Mouse (Mus musculus) heart, adult 11 months (tissue): ENCODE results near the gene Rdh19.
"Not testable (repeated sequence)": the region's sequence is repeated elsewhere in the genome, so short reads cannot be mapped to it uniquely, and the experiment has no call there.

Experiments
- DNase-seq: peaks from one replicate; pipeline ENCODE4 v3.0.0; 2022

Rdh19 gene

DNA sequence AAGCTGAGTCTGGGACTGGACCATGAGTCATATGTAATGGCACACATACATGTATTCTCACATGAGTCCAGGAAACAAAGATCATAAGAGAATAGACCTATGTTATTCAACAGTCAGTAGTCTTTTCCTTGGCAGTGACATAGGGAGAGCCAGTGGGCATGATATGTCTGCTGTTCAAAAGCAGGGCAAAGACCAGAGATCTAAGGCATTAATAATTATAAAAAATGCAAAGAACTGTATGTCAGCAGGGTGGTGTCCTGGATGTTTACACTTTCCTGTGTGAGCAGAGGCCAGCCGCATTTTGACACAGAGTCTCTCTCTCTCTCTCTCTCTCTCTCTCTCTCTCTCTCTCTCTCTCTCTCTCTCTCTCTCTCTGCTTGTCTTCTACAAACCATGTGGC, at the start of gene Rdh19:
Rdh19 (plus strand) TSS at position 301 of the 400 bp plus-strand sequence.
- no peak for DNase-seq

- peak; percentile 90 for DNase-seq
Measured at GRCm38 (mm10) chr10:127800891-127801290, 48.8 kb upstream of the Rdh19 start, which contains the start of gene Rdh16. TSS of gene Rdh16 (plus strand) at chr10:127801152.

- DNase-seq: peak; percentile 62
Measured at GRCm38 (mm10) chr10:127801612-127802011, 48.1 kb upstream of the Rdh19 start.

DNA sequence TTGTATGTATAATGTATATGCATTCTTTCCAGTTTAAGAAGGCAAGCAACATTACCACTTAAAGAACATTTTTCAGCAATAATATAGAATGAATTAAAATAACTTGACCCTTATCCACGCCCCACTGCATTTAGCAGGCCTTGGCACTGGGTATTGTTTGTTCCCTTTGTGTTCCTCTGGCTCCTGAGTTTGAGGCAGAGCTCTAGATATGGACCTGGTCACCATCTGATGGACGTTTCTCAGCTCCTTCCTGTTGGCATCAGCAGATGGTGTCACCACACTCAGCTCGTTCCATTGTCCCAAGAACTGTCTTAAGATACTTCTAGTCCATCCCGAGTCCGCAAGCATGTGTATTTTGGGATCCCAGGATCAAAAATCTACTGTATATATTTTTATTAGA, 47.5 kb upstream of the Rdh19 start:
- peak; percentile 68 for DNase-seq

GRCm38 (mm10) chr10:127804416-127804815, 45.3 kb upstream of the Rdh19 start:
- peak; percentile 40 for DNase-seq

DNA sequence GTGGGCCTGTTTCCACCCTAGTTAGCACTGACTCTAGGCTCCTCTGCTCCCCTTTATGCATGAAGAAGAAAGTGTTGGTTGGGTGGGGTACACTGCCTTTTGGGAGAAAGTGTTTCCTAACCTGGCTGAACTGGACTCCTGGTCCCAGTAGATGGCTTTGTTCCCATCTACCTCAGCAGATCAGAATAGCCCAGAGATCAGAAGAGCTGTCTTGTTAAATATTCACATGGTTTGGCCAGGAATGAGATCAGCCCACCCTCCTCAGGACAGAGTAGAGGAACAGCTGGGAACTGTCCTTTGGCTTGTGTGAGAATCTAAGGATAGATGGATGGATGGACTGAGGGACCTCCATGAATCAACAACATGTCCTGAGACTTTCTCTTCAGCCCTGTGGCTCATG, 33.8 kb upstream of the Rdh19 start:
- peak; percentile 45 for DNase-seq

- not testable (repeated sequence) for DNase-seq
Measured at GRCm38 (mm10) chr10:127817268-127817910, 32.3 kb upstream of the Rdh19 start.

GRCm38 (mm10) chr10:127821806-127822205, 27.9 kb upstream of the Rdh19 start:
- not testable (repeated sequence) for DNase-seq

DNA sequence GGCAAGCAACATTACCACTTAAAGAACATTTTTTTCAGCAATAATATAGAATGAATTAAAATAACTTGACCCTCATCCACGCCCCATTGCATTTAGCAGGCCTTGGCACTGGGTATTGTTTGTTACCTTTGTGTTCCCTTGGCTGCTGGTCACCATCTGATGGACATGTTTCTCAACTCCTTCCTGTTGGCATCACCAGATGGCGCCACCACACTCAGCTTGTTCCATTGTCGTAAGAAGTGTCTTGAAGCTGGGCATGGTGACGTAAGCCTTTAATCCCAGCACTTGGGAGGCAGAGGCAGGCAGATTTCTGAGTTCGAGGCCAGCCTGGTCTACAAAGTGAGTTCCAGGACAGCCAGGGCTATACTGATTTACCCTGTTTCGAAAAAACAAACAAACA, 24.3 kb upstream of the Rdh19 start:
- peak; percentile 66 for DNase-seq

DNA sequence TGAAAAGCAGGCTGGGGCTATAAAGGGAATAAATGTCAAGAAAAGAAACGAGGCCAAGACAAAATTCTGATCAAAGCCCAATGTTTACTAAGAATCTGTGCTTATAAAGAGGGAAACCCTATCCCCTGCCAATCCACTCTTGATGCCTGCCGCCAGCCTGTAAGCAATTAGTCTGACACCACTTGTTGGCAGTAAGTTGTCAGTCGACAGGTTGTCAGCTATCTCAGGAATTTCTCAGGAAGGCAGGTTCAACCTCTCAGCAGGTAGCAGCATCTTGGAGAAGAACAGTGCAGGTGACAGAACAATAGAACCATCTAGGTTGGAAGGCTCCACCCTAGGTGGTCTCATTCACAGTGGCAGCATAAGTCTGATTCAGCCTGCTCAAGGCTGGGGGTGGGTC, 20.6 kb upstream of the Rdh19 start:
- DNase-seq: peak; percentile 70

- DNase-seq: peak; percentile 46
Measured at GRCm38 (mm10) chr10:127834186-127834585, 15.5 kb upstream of the Rdh19 start.

DNA sequence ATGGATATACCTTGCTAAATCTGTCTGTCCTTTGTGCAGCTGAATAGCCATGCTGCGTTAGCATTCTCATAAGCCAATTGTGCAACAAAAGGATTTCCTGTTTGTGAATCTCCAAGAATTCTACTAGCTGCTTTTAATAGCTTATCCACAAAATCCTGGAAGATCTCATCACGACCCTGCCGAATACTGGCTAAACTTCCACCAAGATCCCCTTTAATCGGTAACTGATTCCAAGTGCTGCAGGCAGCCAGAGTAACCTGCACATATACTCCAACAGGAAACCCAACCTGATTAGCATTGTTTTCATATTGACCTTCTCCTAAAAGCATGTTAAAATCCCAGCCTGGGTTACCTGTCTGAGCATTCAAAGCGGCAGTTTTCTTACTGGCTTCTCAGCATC, 14.4 kb upstream of the Rdh19 start:
- DNase-seq: no peak

- not testable (repeated sequence) for DNase-seq
Measured at GRCm38 (mm10) chr10:127837793-127838192, 11.9 kb upstream of the Rdh19 start.

DNA sequence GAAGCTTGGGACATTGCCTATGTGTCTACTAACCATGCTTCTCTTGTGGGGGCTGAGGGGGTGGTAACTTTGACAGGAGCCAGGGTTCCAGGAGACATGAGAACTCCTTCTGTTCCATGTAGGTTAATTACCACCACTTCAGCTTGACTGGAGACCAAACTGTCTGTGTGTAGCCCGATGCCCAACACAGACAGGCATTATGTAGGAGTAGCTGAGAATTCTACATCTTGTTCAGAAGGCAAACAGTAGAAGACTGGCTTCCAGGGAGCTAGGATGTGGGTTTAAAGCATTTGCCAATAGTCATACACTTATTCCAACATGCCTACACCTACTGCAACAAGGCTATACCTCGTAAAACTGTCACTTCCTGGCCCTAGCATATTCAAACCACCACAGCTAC, 11.2 kb upstream of the Rdh19 start:
- peak; percentile 43 for DNase-seq

DNA sequence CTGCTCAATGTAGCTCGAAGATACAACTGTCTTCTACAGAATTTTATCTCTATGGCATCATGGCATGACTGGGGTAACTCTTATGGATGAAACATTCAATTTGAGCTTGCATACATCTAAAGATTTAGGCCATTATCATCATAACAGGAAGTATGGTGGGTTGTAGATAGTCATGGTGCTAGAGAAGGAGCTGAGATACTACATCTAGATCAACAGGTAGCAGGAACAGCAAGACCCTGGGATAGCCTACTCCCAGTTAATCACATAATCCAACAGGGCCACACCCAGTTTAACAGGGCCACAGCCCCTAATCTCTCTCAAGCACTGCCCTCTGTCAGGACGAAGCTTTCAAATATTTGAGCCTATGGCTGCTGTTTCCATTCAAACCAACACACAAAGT, 9.0 kb upstream of the Rdh19 start:
- peak; percentile 68 for DNase-seq

GRCm38 (mm10) chr10:127845945-127846344, 3.8 kb upstream of the Rdh19 start:
- DNase-seq: not testable (repeated sequence)

DNA sequence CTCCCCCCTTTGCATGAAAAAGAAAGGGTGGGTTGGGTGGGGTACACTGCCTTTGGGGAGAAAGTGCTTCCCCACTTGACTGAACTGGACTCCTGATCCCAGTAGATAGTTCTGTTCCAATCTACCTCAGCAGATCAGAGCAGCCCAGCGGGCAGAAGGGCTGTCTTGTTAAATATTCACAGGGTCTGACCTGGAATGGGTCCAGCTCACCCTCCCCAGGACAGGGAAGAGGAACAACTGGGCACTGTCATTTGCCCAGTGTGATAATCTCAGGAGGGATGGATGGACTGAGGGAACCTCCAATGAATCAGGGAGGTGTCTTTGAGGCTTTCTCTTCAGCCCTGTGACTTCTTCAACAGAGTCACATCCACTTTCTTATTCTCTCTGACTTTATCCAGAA, 1.6 kb upstream of the Rdh19 start:
- peak; percentile 52 for DNase-seq

GRCm38 (mm10) chr10:127856376-127856775, 6.6 kb downstream of the Rdh19 start:
- DNase-seq: peak; percentile 3

DNA sequence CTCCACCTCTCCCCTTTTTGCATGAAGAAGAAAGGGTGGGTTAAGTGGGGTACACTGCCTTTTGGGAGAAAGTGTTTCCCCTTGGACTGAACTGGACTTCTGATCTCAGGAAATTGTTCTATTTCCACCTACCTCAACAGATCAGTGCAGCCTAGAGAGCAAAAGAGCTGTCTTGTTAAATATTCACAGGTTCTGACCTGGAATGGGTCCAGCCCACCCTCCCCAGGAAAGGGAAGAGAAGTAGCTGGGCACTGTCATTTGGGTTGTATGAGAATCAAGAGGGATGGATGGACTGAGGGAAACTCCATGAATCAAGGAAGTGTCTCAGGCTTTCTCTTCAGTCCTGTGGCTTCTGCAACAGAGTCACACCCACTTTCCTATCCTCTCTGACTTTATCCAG, 15.2 kb downstream of the Rdh19 start:
- DNase-seq: peak; percentile 52

GRCm38 (mm10) chr10:127866232-127866631, 16.5 kb downstream of the Rdh19 start, which contains the start of gene Rdh16f2:
TSS of gene Rdh16f2 (plus strand) at chr10:127866474.
- no peak for DNase-seq

DNA sequence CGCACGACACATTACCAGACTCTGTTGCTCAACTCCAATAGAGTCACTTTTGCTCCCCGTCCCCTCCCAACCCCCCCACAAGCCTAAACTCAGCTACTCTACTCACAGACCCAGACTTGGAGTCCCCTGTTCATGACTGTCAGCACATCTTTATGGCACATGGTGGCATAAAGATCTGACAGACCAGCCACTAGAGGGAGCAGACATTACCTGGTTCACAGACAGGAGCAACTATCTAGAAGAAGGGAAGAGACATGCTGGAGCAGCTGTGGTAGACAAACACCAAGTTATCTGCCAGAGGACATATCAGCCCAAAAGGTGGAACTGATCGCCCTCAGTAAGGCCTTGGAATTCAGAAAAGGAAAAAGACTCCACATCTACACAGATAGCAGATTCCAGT, 22.8 kb downstream of the Rdh19 start:
- DNase-seq: no peak

GRCm38 (mm10) chr10:127877681-127878080, 28.0 kb downstream of the Rdh19 start:
- no peak for DNase-seq

- no peak for DNase-seq
Measured at GRCm38 (mm10) chr10:127878262-127879057, 28.7 kb downstream of the Rdh19 start.

- DNase-seq: no peak
Measured at GRCm38 (mm10) chr10:127879155-127879688, 29.5 kb downstream of the Rdh19 start.
